Mouse (Mus musculus): ENCODE data around the gene Olfr796.

Gene Olfr796

DNA sequence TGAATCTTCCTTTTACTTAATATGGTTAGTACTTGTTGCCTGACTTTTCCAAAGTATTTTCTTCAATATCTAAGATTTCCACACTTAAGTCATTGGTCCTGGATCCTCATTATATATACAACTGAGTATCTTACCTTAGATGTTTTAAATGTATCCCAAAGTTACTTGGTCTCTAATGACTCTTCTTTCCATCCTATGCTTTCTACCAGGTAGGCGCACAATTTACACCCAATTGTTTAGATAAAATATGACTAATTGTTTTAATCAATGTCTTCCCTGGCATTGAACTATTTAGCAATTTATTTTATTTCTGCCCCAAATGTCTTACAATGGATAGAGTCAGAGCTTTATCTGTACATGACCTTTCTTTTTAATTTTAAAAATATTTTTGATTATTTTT is at the start of gene Olfr796:
Gene Olfr796, minus strand, starts transcription at position 101 of the 400 bp plus-strand sequence.
- no peak for DNase-seq

DNA sequence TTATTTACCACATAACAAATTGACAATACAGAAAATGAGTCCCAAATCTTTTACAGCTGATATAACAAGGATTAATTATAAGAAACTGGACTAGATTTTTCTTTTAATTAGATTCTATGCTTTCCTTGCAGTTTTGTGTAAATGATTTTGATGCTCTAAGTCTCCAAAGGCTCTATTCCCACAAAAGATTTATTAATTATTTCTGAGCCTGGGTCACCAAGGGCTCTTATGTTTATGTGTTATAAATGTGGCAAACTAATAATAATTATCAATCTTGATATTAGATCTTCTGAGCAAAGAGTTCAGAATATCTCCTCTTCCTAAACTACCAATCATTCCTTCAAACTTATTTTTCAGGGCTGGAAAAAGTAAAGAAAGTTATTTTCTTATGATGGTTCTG is 45.0 kb upstream of the Olfr796 start, which contains the start of gene Olfr800:
Gene Olfr800, plus strand, starts transcription at position 301 of the 400 bp plus-strand sequence.
- no peak for DNase-seq

DNA sequence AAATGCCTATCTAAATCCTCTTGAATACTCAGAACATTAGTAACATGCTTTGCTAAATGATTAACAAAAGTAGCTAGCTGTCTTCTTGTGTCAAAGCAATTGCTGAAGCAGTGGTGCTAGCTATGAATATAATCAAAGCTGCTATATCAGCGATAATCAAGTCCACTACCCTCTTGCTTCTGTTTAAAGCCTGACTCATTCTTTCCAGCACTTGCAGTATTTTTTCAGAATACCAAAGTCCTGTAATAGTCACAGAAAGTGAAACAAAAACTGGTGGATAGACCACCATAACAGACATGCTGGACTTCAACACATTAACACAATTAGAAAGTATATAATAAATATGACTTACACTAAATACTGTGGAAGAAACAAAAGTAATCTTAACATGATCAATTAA is 39.4 kb upstream of the Olfr796 start:
- no peak for DNase-seq

DNA sequence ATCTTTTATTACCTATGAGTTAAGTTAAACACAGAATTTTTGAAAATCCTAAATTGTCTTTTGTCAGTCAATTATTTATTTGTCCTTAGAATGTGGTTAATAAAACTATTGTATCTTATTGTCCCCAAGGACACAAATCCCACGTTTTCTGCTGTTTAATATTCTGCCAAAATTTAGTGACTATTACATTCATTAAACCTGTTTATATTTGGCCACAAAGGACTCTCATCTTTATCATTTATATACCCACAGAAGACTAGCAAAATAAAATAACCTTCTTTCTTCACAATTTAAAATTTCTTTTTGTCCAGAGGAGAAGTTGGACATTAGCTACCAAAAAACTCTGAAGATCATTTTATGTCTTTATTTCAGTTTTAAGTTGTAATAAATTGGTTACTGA is 24.8 kb upstream of the Olfr796 start, which contains the start of gene Olfr799:
Gene Olfr799, plus strand, starts transcription at position 301 of the 400 bp plus-strand sequence.
- DNase-seq: no peak

DNA sequence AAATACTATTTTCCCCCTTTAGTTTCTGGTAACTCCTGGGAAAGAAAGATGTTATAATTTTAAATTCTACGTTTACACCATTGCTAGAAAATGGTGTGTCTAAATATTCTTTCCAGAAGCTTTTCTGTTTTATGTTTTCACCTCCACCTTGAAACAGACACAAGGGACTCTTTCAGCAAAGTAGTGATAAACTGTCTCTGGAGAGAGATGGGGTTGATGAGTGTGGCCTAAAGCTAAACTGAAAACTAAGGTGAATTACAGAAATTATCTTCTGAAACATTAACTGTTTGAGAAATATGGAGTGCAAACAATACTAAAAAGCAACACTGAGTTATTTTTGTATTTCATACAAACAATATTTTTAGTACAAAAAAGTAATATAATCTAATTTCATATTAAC is 15.5 kb upstream of the Olfr796 start, which contains the start of gene Olfr798:
Gene Olfr798, minus strand, starts transcription at position 101 of the 400 bp plus-strand sequence.
- no peak for DNase-seq

DNA sequence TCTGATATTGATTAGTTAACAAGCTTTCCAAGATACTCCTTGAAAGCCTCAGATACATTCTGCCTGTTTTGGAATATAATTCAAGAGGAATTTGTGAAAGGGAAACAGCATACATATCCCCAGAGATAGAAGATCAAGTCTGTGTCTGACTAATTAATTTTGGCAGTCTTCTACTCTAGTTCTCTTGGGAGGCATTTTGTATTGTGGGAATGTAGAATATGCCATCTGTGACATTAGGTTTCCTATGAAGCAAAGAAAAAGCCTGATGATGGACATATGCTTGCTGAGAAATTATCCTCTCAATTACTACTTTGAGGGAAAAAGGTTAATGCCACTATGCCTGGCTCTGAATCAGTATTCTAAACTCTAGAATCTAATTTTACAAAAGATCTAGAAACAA is 10.9 kb upstream of the Olfr796 start:
- no peak for DNase-seq

DNA sequence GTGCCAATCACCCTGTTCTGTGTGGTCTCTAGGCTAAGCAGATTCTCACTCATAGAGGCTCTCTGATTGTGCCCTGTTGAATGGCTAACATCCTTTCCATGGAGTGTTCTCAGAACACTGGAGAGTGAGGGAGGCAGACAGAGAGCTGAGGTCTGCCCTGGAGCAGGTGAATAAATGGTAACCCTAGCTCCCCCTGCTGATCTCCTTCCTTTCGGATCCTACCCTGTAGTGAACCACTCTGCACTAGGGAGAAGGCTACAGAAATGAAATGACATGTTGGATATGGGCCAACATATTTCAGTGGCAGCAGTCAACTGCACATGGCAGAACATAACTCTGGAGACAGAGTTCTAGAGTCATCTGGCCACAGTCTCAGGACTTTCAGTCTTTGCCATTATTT is 9.4 kb upstream of the Olfr796 start:
- DNase-seq: no peak

DNA sequence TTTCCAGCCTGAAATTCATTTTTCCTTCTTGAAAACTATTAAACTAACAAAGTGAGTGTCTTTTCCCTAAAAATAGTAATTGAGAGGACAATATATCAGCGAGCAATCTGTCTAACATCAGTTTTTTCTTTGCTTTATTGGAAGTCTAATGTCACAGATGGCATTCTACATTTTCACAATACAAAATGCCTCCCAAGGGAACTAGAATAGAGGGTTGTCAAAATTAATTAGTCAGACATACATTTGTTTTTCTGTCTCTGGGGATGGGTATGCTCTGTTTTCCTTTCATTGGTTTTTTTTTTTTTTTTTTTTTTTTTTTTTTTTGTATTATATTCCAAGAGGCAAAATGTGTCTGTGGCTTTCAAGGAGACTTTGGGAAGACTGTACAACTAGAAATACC is 35.3 kb downstream of the Olfr796 start:
- no peak for DNase-seq

DNA sequence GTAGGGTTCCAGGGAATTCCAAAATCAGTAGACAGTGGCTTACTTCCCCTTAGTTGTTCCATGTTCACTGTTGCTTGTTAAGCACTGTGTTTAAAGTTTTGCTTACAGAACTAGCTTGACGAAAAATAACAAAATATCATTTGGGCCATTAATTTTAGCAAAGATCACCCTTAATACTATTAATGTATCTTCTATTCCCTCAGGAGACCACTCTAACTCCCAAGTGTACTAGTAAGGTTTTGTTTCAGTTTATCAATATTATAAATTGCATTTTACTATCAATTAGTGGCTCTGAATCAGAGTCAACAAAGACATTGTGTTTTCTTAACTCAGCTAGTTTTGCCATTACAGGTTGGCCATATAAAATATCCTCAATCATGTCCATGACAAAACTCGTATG is 45.0 kb downstream of the Olfr796 start, which contains the start of gene Olfr794:
Gene Olfr794, plus strand, starts transcription at position 301 of the 400 bp plus-strand sequence.
- DNase-seq: no peak

Measured in kidney, postnatal 10 days (tissue).